Comparison of ENCODE assay signal across 16 mouse cellular contexts in genomic region chr1:57341197-57341596, GRCm38 (mm10).
"Had no signal": no experiment of that assay in that cellular context is flagged by ENCODE, and none has a peak within 500 bp of the region (broad histone marks: within the 10 kb centered on the region; RNA-seq: fewer than 3 reads in every experiment).

No protein-coding gene starts in this region.

- H3K27ac ChIP-seq: liver, embryonic 12.5 days; liver, embryonic 14.5 days; midbrain, embryonic 10.5 days; midbrain, embryonic 12.5 days; midbrain, embryonic 15.5 days; neural tube, embryonic 13.5 days; neural tube, embryonic 15.5 days had no signal

- ATAC-seq: liver, embryonic 12.5 days; midbrain, embryonic 15.5 days had no signal

- H3K27me3 ChIP-seq: liver, embryonic 12.5 days; midbrain, embryonic 15.5 days; neural tube, embryonic 13.5 days; neural tube, embryonic 15.5 days had no signal

- H3K36me3 ChIP-seq: liver, embryonic 12.5 days; midbrain, embryonic 10.5 days; midbrain, embryonic 12.5 days; midbrain, embryonic 15.5 days; neural tube, embryonic 13.5 days; neural tube, embryonic 15.5 days had no signal

- H3K9me3 ChIP-seq: liver, embryonic 12.5 days; midbrain, embryonic 10.5 days; midbrain, embryonic 12.5 days; midbrain, embryonic 15.5 days; neural tube, embryonic 13.5 days; neural tube, embryonic 15.5 days had no signal

- H3K4me3 ChIP-seq: liver, embryonic 12.5 days; midbrain, embryonic 10.5 days; midbrain, embryonic 12.5 days; midbrain, embryonic 15.5 days; myocyte; neural tube, embryonic 13.5 days; neural tube, embryonic 15.5 days had no signal

- H3K9ac ChIP-seq: liver, embryonic 12.5 days; liver, embryonic 14.5 days; lung, embryonic 14.5 days; midbrain, embryonic 12.5 days; midbrain, embryonic 15.5 days; neural tube, embryonic 13.5 days; neural tube, embryonic 15.5 days had no signal

- H3K4me2 ChIP-seq: liver, embryonic 12.5 days; lung, embryonic 14.5 days; midbrain, embryonic 12.5 days; midbrain, embryonic 15.5 days; neural tube, embryonic 13.5 days; neural tube, embryonic 15.5 days had no signal

- DNase-seq: lung, adult 18-20 months; lung, embryonic 14.5 days; lung, postnatal 10 days; lung, postnatal 4 days; right cerebral cortex, postnatal 14 days; thymus, adult 18-20 months; thymus, postnatal 14 days; thymus, postnatal 36 days had no signal

- H3K4me1 ChIP-seq: liver, embryonic 12.5 days; midbrain, embryonic 12.5 days; midbrain, embryonic 15.5 days; neural tube, embryonic 13.5 days; neural tube, embryonic 15.5 days had no signal
